Mouse (Mus musculus): ENCODE results near the gene Aff1.

GRCm38 (mm10) chr5:103744531-103744930, 52.4 kb downstream of the Aff1 start:
- TF ChIP-seq POLR2A (IDR thresholded peaks at IDR 0.05; ENCODE audit: low read depth, low read length) (no peak), CTCF (IDR thresholded peaks at IDR 0.05; ENCODE audit: borderline replicate concordance, insufficient read depth, low read length) (no peak)

All from embryonic fibroblast, embryonic 13.5 days (primary cell).